In genomic region chrX:164287077-164287476, GRCm38 (mm10) we compare ENCODE assay signal across 9 mouse cellular contexts. TPM values are rescaled to one million over a fixed set of nuclear protein-coding genes. Genes with fewer than 3 reads are reported as not detected.
DNase-seq lines count a peak whose midpoint lies in the region; ATAC-seq lines count a peak whose summit lies in the region.
"Had no signal": no experiment of that assay in that cellular context is flagged by ENCODE, and none has a peak within 500 bp of the region (broad histone marks: within the 10 kb centered on the region; RNA-seq: fewer than 3 reads in every experiment).

No protein-coding gene starts in this region.

- no peaks in the 10 kb centered on the region for H3K36me3 ChIP-seq in forebrain, embryonic 14.5 days (ENCODE audit: control insufficient read depth, insufficient read depth, low read length)
- H3K36me3 ChIP-seq in forebrain, embryonic 15.5 days = no peaks in the 10 kb centered on the region
- no peaks in the 10 kb centered on the region for H3K36me3 ChIP-seq in limb, embryonic 11.5 days (ENCODE audit: control insufficient read depth, insufficient read depth, low read length)
- H3K36me3 ChIP-seq in limb, embryonic 10.5 days = no peaks in the 10 kb centered on the region
- H3K36me3 ChIP-seq in midbrain, embryonic 16.5 days (ENCODE audit: control insufficient read depth, insufficient read depth, low read length) = no peaks in the 10 kb centered on the region
- H3K36me3 ChIP-seq: limb, embryonic 15.5 days had no signal

- no peak for ATAC-seq in forebrain, embryonic 14.5 days
- no peak for ATAC-seq in forebrain, embryonic 15.5 days (replicated peaks)
- no peak for ATAC-seq in limb, embryonic 11.5 days (ENCODE audit: insufficient number of reproducible peaks, low FRiP score, low TSS enrichment, low read depth)
- ATAC-seq in midbrain, embryonic 16.5 days = no peak

- DNase-seq in forebrain, embryonic 14.5 days (ENCODE audit: low spot score) = peak; percentile 7
- DNase-seq in limb, embryonic 11.5 days (ENCODE audit: low spot score) = peak; percentile 26
- no peak for DNase-seq in limb, embryonic 10.5 days (ENCODE audit: low spot score)
- DNase-seq in NIH3T3 (ENCODE audit: low read depth) (peak; percentile 46), MN1 (ENCODE audit: low spot score) (no peak)
- peak; percentile 34 for DNase-seq in kidney, postnatal 14 days

- 69% methylated on average over 3 of the region's 3 CpGs for WGBS in forebrain, embryonic 14.5 days
- WGBS in forebrain, embryonic 15.5 days = 58% methylated on average over 3 of the region's 3 CpGs
- WGBS in limb, embryonic 11.5 days = 65% methylated on average over 3 of the region's 3 CpGs
- WGBS in limb, embryonic 10.5 days = 66% methylated on average over 3 of the region's 3 CpGs
- 64% methylated on average over 3 of the region's 3 CpGs for WGBS in midbrain, embryonic 16.5 days

- no peak overlapping the region for H3K4me2 ChIP-seq in forebrain, embryonic 14.5 days (ENCODE audit: low read length)
- H3K4me2 ChIP-seq in forebrain, embryonic 15.5 days (replicated peaks) = no peak overlapping the region
- no peak overlapping the region for H3K4me2 ChIP-seq in limb, embryonic 11.5 days (ENCODE audit: low read depth, severe bottlenecking)
- H3K4me2 ChIP-seq in midbrain, embryonic 16.5 days (ENCODE audit: low read length) = no peak overlapping the region
- H3K4me2 ChIP-seq: limb, embryonic 15.5 days had no signal

- H3K9me3 ChIP-seq in forebrain, embryonic 14.5 days (replicated peaks; ENCODE audit: control insufficient read depth, low read length) = no peaks in the 10 kb centered on the region
- H3K9me3 ChIP-seq in forebrain, embryonic 15.5 days = no peaks in the 10 kb centered on the region
- no peaks in the 10 kb centered on the region for H3K9me3 ChIP-seq in limb, embryonic 11.5 days (ENCODE audit: control insufficient read depth, low read length)
- H3K9me3 ChIP-seq in limb, embryonic 10.5 days (replicated peaks) = no peaks in the 10 kb centered on the region
- H3K9me3 ChIP-seq in midbrain, embryonic 16.5 days (replicated peaks; ENCODE audit: control insufficient read depth, low read length, poor library complexity, severe bottlenecking) = no peaks in the 10 kb centered on the region
- H3K9me3 ChIP-seq: limb, embryonic 15.5 days had no signal

- H3K9ac ChIP-seq in forebrain, embryonic 14.5 days (ENCODE audit: low read length) = no peak overlapping the region
- H3K9ac ChIP-seq in forebrain, embryonic 15.5 days (replicated peaks) = no peak overlapping the region
- no peak overlapping the region for H3K9ac ChIP-seq in limb, embryonic 11.5 days (ENCODE audit: low read length)
- no peak overlapping the region for H3K9ac ChIP-seq in midbrain, embryonic 16.5 days (ENCODE audit: low read depth, low read length)
- H3K9ac ChIP-seq: limb, embryonic 15.5 days had no signal

- H3K27me3 ChIP-seq in forebrain, embryonic 14.5 days (replicated peaks; ENCODE audit: control insufficient read depth, insufficient read depth, low read length) = no peaks in the 10 kb centered on the region
- no peaks in the 10 kb centered on the region for H3K27me3 ChIP-seq in forebrain, embryonic 15.5 days
- H3K27me3 ChIP-seq in limb, embryonic 11.5 days (ENCODE audit: control insufficient read depth, insufficient read depth, low read length) = no peaks in the 10 kb centered on the region
- H3K27me3 ChIP-seq in limb, embryonic 10.5 days (ENCODE audit: low read depth, poor library complexity, severe bottlenecking) = peaks cover 74% of the 10 kb centered on the region
- H3K27me3 ChIP-seq in midbrain, embryonic 16.5 days (ENCODE audit: control insufficient read depth, insufficient read depth, low read depth, low read length) = no peaks in the 10 kb centered on the region
- H3K27me3 ChIP-seq: limb, embryonic 15.5 days had no signal

- H3K4me1 ChIP-seq in forebrain, embryonic 14.5 days (ENCODE audit: control insufficient read depth, insufficient read depth, low read length) = no peaks in the 10 kb centered on the region
- H3K4me1 ChIP-seq in forebrain, embryonic 15.5 days = no peaks in the 10 kb centered on the region
- no peaks in the 10 kb centered on the region for H3K4me1 ChIP-seq in limb, embryonic 11.5 days (ENCODE audit: control insufficient read depth, insufficient read depth, low read length)
- H3K4me1 ChIP-seq in limb, embryonic 10.5 days = no peaks in the 10 kb centered on the region
- no peaks in the 10 kb centered on the region for H3K4me1 ChIP-seq in midbrain, embryonic 16.5 days (ENCODE audit: control insufficient read depth, insufficient read depth, low read length)
- H3K4me1 ChIP-seq: limb, embryonic 15.5 days had no signal

- no peak overlapping the region for H3K4me3 ChIP-seq in forebrain, embryonic 14.5 days (ENCODE audit: low read depth, low read length)
- no peak overlapping the region for H3K4me3 ChIP-seq in forebrain, embryonic 15.5 days
- H3K4me3 ChIP-seq in limb, embryonic 11.5 days (ENCODE audit: low read depth, low read length) = no peak overlapping the region
- H3K4me3 ChIP-seq in limb, embryonic 10.5 days = no peak overlapping the region
- H3K4me3 ChIP-seq in midbrain, embryonic 16.5 days (ENCODE audit: low read depth, low read length) = no peak overlapping the region
- H3K4me3 ChIP-seq: limb, embryonic 15.5 days had no signal

- no peak overlapping the region for H3K27ac ChIP-seq in forebrain, embryonic 14.5 days (ENCODE audit: low read depth, low read length)
- no peak overlapping the region for H3K27ac ChIP-seq in forebrain, embryonic 15.5 days (replicated peaks)
- no peak overlapping the region for H3K27ac ChIP-seq in limb, embryonic 11.5 days (replicated peaks; ENCODE audit: low read depth, low read length)
- no peak overlapping the region for H3K27ac ChIP-seq in limb, embryonic 10.5 days
- no peak overlapping the region for H3K27ac ChIP-seq in midbrain, embryonic 16.5 days (ENCODE audit: low read length)
- H3K27ac ChIP-seq: limb, embryonic 15.5 days had no signal

RNA-seq across cellular contexts. Expression of gene Pir, which starts 17.9 kb away (rescaled TPM):
- polyA plus RNA-seq in forebrain, embryonic 14.5 days (2014; fragmentation: Nextera tagmentation; extraction: Ambion mirVana) = 3.9 and 4.3 TPM in 2 replicates
- 2.4 and 3.6 TPM in 2 replicates for polyA plus RNA-seq in forebrain, embryonic 15.5 days (2015; fragmentation: Nextera tagmentation; extraction: Ambion mirVana)
- polyA plus RNA-seq in limb, embryonic 11.5 days (2014; fragmentation: Nextera tagmentation; extraction: Ambion mirVana) = 9.5 and 10.3 TPM in 2 replicates
- polyA plus RNA-seq in limb, embryonic 10.5 days (2016; fragmentation: Nextera tagmentation; extraction: Ambion mirVana) = 8.1 and 9.5 TPM in 2 replicates
- 3.5 and 3.7 TPM in 2 replicates for polyA plus RNA-seq in midbrain, embryonic 16.5 days (2015; fragmentation: Nextera tagmentation; extraction: Ambion mirVana)

RNA-seq across cellular contexts. Expression of gene Bmx, which starts 29.1 kb away (rescaled TPM):
- 0.22 and 0.27 TPM in 2 replicates for polyA plus RNA-seq in forebrain, embryonic 14.5 days (2014; fragmentation: Nextera tagmentation; extraction: Ambion mirVana)
- 0.08 and 0.14 TPM in 2 replicates for polyA plus RNA-seq in forebrain, embryonic 15.5 days (2015; fragmentation: Nextera tagmentation; extraction: Ambion mirVana)
- polyA plus RNA-seq in limb, embryonic 11.5 days (2014; fragmentation: Nextera tagmentation; extraction: Ambion mirVana) = 0.87 and 0.91 TPM in 2 replicates
- 0.28 and 0.39 TPM in 2 replicates for polyA plus RNA-seq in limb, embryonic 10.5 days (2016; fragmentation: Nextera tagmentation; extraction: Ambion mirVana)
- polyA plus RNA-seq in midbrain, embryonic 16.5 days (2015; fragmentation: Nextera tagmentation; extraction: Ambion mirVana) = 0.46 and 0.74 TPM in 2 replicates

Comparison
In these comparisons a context has a peak if more than half of its experiments do, and no peak if none do; other contexts are left out.
1. DNase-seq: peak in forebrain, embryonic 14.5 days (single experiment), limb, embryonic 11.5 days (single experiment), NIH3T3 (single experiment) and kidney, postnatal 14 days (single experiment); none in limb, embryonic 10.5 days (single experiment) and MN1 (single experiment).